Mouse (Mus musculus) small intestine, adult 2 months (tissue): ENCODE measurements around the gene Smyd3. TPM values are rescaled to one million over a fixed set of nuclear protein-coding genes. Genes with fewer than 3 reads are reported as not detected.

Experiments used
- H3K27ac ChIP-seq: fragments of 200-500 bp; 2 replicates; pipeline ENCODE4 v1.5.1; 2012; ENCODE audit warnings: low read depth, low read length, control low read depth, inconsistent platforms; ENCODE audit not compliant: insufficient read depth
- H3K27me3 ChIP-seq: fragments of 200-500 bp; 2 replicates; pipeline ENCODE4 v1.6.1; 2012; ENCODE audit warnings: mild to moderate bottlenecking, moderate library complexity, low read length, inconsistent platforms; ENCODE audit not compliant: control insufficient read depth, insufficient read depth
- H3K36me3 ChIP-seq: fragments of 200-500 bp; 2 replicates; pipeline ENCODE4 v1.6.1; 2012; ENCODE audit warnings: mild to moderate bottlenecking, low read length, control low read depth, inconsistent platforms; ENCODE audit not compliant: control insufficient read depth, insufficient read depth
- H3K4me1 ChIP-seq: fragments of 200-500 bp; 2 replicates; pipeline ENCODE4 v1.6.1; 2012; ENCODE audit warnings: low read length, inconsistent platforms, mixed read lengths; ENCODE audit not compliant: control insufficient read depth, insufficient read depth, insufficient read length
- H3K4me3 ChIP-seq: fragments of 200-500 bp; 2 replicates; pipeline ENCODE4 v1.5.1; 2012; ENCODE audit warnings: low read depth, mild to moderate bottlenecking, control low read depth, inconsistent platforms, low read length, moderate library complexity
- CTCF ChIP-seq: fragments of 200-500 bp; IDR thresholded peaks from 2 replicates; pipeline ENCODE4 v1.5.1; 2012; ENCODE audit warnings: low read depth, mild to moderate bottlenecking, control low read depth, inconsistent platforms, low read length, moderate library complexity, mixed read lengths; ENCODE audit not compliant: insufficient replicate concordance, insufficient read length; ENCODE audit errors: extremely low read depth
- POLR2A ChIP-seq: fragments of 200-500 bp; IDR thresholded peaks from 2 replicates; pipeline ENCODE4 v1.6.1; 2012; ENCODE audit warnings: low read depth, mild to moderate bottlenecking, control low read depth, inconsistent platforms, low read length, moderate library complexity
- WGBS: fragments of 180-500 bp; shearing (Covaris S2); methylation state at CpG from one replicate; pipeline ENCODE4 v1.1.7; 2018; 5-methylcytosine and 5-hydroxymethylcytosine counted together
- polyA plus RNA-seq: library from polyadenylated mRNA; depleted of rRNA; stranded (reverse); fragments of >200 nt; gene quantifications from 2 replicates; pipeline ENCODE4 v1.2.3, GENCODE M21; 2012

Gene Smyd3
- polyA plus RNA-seq, 1 experiment = 1.1 TPM

DNA sequence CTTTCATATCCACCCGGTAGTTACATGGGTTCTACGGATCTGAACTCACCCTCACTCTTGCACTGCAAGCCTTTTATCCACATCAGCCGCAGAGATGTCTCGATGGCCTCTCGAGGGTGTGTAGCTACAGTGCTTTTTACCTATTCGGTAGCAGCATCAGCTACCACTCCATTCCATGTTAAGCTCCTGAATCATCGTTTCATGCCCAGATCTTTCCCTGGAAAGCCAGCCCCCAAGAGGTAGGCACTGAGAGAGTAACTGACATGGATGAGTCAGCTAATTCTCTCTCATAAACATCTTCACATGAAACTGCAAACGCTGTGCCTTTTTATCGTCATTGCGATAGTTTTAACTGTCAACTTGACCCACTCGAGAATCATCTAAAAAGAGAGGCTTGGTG, 143.9 kb downstream of the Smyd3 start:
- TF ChIP-seq POLR2A = no peak
- no peak for TF ChIP-seq CTCF
- Histone ChIP-seq H3K4me3 (no peak overlapping the region), H3K27me3 (no peaks in the 10 kb centered on the region), H3K36me3 (no peaks in the 10 kb centered on the region), H3K27ac (no peak overlapping the region), H3K4me1 (no peaks in the 10 kb centered on the region)
- WGBS = 90% methylated on average over 11 of the region's 11 CpGs

- H3K36me3 ChIP-seq = no peaks in the 10 kb centered on the region
- H3K4me3 ChIP-seq = no peak overlapping the region
- TF ChIP-seq POLR2A (no peak), CTCF (no peak)
- H3K27me3 ChIP-seq = no peaks in the 10 kb centered on the region
- H3K27ac ChIP-seq = no peak overlapping the region
- H3K4me1 ChIP-seq = no peaks in the 10 kb centered on the region
- 81% methylated on average over 3 of the region's 3 CpGs for WGBS
Observed at GRCm38 (mm10) chr1:179371191-179371590, 146.7 kb downstream of the Smyd3 start.

DNA sequence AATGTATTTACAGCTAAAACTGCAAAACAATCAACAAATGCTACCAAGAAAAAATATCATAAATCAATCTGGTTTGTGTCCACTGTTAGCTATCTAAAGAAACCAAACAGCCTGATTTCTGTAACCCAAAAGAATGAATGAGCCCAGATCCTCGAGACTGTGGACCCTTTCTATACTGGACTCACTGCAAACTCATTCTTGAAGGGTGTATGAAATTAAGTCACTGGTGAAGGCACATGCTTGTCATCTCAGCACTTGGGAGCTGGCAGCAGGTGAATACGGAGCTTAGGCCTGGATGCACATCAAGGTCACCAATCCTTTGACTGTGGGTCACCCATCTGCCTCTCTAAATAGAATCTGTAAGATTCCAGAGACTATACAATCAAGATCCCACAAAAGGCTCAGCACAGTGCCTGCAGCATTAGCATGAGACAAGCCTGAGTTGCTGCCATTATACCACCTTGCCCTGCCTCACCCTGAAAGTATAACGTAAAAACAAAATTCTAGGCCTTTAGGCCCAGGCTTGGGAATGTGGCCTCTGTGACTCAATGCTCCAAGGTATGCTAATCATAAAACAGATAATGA, 149.3 kb downstream of the Smyd3 start:
- Histone ChIP-seq H3K4me1 (no peaks in the 10 kb centered on the region), H3K27me3 (no peaks in the 10 kb centered on the region), H3K27ac (no peak overlapping the region), H3K4me3 (no peak overlapping the region), H3K36me3 (no peaks in the 10 kb centered on the region)
- no peak for TF ChIP-seq POLR2A
- no peak for TF ChIP-seq CTCF
- 91% methylated on average over 3 of the region's 3 CpGs for WGBS

DNA sequence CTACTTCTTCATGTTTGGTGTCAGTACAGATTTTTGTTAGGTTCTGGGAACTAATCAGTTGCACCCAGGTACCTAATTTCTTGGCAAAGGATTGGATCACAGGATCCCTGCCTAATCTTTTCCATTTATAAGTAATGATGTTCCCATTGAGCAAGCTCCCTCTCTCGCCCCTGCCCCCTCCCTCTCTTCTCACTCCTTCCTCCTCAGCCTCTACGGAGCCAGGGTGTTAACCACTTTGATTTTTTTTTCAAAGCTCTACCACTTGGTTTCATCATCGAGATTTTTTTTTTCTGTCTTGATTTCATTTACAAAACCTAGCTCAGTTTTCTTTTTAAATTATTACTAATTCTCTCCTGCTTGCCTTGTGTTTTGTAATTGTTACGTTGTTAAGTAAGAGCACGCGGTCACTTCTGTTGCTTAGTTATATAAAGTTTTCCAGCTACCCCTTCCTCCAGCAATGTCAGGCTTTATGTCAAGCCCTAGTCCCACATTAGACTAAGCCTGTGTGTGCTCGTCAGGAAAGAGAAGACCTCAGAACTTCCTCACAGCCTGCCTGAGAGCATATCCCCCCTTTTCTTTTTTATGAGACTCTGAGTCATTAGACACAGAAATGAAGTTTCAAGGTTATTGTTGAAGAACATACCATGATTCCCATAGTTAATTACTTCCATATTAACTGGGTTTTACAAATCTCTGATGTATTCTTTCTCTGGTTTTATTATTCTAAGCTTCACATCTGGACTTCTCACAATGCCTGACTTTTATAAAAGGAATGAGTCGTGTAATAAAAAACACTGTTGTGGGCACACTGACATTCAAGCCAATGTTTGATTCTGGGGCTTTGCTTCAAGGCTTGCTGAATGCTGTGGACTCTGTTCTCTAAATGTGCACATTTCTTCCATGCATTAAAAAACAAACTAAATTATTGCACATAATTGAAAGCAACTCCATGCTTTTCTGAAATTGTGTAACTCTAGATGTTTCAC, 156.1 kb downstream of the Smyd3 start:
- Histone ChIP-seq H3K4me3 (no peak overlapping the region), H3K36me3 (no peaks in the 10 kb centered on the region), H3K27me3 (no peaks in the 10 kb centered on the region), H3K27ac (no peak overlapping the region), H3K4me1 (no peaks in the 10 kb centered on the region)
- TF ChIP-seq CTCF (no peak), POLR2A (no peak)
- 71% methylated on average over 8 of the region's 8 CpGs for WGBS

DNA sequence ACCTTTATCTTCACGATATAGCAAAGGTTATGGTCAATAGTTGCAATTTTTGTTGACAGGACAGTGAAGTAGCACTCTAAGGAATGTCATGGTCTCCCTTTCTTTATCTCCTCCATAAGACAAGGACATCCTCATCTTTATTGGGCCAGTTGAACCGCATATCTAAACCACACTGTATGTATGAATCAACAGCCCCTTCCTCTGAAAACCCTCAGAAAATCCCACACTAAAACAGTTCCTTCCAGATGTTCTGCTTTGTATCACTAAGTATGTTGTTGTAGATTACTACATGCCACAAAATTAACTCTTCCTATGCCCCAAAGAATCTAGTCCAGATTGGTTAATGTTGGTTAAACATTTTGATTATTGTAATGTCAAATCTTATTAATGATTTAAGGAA, 160.7 kb downstream of the Smyd3 start:
- 73% methylated on average over 2 of the region's 2 CpGs for WGBS
- Histone ChIP-seq H3K4me3 (no peak overlapping the region), H3K36me3 (no peaks in the 10 kb centered on the region), H3K4me1 (no peaks in the 10 kb centered on the region), H3K27ac (no peak overlapping the region), H3K27me3 (no peaks in the 10 kb centered on the region)
- TF ChIP-seq POLR2A (no peak), CTCF (no peak)

DNA sequence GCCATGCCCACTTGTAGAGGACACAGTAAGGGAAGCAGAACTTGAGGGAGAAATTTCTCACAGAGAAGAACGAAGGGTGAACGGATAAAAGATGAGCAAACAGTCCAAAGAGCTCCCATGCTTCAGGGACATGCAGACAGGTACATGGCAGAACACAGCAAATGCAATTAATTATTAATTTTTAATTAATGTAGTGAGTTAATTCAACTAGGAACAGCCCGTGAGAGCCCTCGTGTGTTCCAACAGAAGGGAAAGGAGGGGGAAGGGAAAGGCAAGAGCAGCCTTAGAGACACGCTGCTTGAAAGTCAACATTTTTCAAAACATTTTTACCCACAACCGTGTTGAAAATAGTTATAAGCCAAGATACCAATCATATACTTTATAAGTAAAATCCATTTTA, 163.6 kb downstream of the Smyd3 start:
- no peak for TF ChIP-seq CTCF
- no peak for TF ChIP-seq POLR2A
- Histone ChIP-seq H3K36me3 (no peaks in the 10 kb centered on the region), H3K4me3 (no peak overlapping the region), H3K4me1 (no peaks in the 10 kb centered on the region), H3K27ac (no peak overlapping the region), H3K27me3 (no peaks in the 10 kb centered on the region)
- WGBS = 84% methylated on average over 6 of the region's 6 CpGs

DNA sequence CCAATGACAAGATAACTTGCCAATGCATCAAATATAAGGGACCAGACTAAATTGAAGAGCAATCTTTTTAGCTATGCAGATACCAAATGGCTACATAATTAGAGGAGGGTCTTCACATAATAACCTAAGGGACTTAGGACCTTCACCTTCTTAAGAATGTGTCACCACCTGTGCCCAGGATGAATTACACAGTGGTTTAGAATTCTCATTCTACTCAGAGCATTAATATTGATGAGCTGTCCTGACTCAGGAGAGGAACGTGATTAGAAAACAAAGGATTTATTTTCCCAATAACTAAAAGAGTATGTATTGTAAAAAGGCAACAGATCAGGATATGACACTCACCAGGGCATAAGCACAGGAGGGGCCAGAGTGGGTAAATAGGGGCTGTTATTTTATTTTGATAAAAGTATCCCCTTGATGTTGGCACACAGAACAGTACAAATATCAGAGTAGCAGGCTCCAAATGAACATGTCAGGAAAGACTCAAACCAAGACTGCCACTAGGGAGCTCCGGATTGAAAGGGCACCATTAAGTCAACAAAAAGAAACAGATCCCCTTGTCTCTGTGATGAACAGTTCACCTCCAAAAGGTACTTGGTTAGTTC, 172.4 kb downstream of the Smyd3 start:
- no peaks in the 10 kb centered on the region for H3K27me3 ChIP-seq
- TF ChIP-seq POLR2A (no peak), CTCF (no peak)
- no peaks in the 10 kb centered on the region for H3K36me3 ChIP-seq
- H3K27ac ChIP-seq = no peak overlapping the region
- no peaks in the 10 kb centered on the region for H3K4me1 ChIP-seq
- no peak overlapping the region for H3K4me3 ChIP-seq
- WGBS = 62% methylated on average over 2 of the region's 2 CpGs
